ENCODE assay signal across 9 mouse cellular contexts in the genomic region with DNA sequence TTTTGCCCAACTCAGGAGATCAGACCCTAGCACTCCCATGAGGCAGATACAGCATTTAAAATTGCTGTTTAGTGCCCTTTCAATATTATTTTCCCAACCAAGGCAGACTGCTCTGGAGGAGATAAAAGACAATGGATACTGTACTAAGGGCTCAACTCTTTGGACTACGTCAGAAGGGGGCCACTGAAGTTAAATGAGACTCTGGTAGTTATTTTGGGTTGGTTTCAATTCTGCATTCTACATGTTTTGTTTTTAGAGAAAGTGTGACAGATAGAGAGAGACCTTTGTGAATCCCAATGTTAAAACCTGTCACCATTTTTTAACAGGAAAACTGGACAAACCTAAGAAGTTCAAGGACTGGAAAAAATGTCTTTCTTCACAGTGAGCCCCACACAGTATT. TPM values are rescaled to one million over a fixed set of nuclear protein-coding genes. Genes with fewer than 3 reads are reported as not detected.
DNase-seq lines count a peak whose midpoint lies in the region; ATAC-seq and TF ChIP-seq lines count a peak whose summit lies in the region.
"Had no signal": no experiment of that assay in that cellular context is flagged by ENCODE, and none has a peak within 500 bp of the region (broad histone marks: within the 10 kb centered on the region; RNA-seq: fewer than 3 reads in every experiment).

No protein-coding gene starts in this region.

- ATAC-seq in lung, embryonic 14.5 days (ENCODE audit: insufficient read depth): no peak
- ATAC-seq in forebrain, embryonic 11.5 days (replicated peaks; ENCODE audit: low FRiP score): no peak
- no peak for ATAC-seq in limb, embryonic 12.5 days (ENCODE audit: insufficient number of reproducible peaks, insufficient read depth, low FRiP score, low TSS enrichment, low read depth)
- ATAC-seq in neural tube, embryonic 15.5 days (ENCODE audit: low FRiP score): no peak
- ATAC-seq in megakaryocyte progenitor cell, adult 5-6 weeks (replicated peaks; ENCODE audit: poor library complexity): no peak

- peak overlapping the region; percentile 99 for H3K4me2 ChIP-seq in lung, embryonic 14.5 days
- H3K4me2 ChIP-seq in forebrain, embryonic 11.5 days (ENCODE audit: low read depth, low read length, severe bottlenecking): peak overlapping the region; percentile 97
- H3K4me2 ChIP-seq in limb, embryonic 12.5 days: peak overlapping the region; percentile 98
- peak overlapping the region; percentile 61 for H3K4me2 ChIP-seq in neural tube, embryonic 15.5 days

- no peak for TF ChIP-seq CTCF in lung, embryonic 14.5 days (IDR thresholded peaks at IDR 0.05; ENCODE audit: low read depth)

- no peaks in the 10 kb centered on the region for H3K36me3 ChIP-seq in lung, embryonic 14.5 days (ENCODE audit: insufficient read depth)
- H3K36me3 ChIP-seq in forebrain, embryonic 11.5 days (ENCODE audit: control insufficient read depth, insufficient read depth, low read length): no peaks in the 10 kb centered on the region
- no peaks in the 10 kb centered on the region for H3K36me3 ChIP-seq in limb, embryonic 12.5 days
- H3K36me3 ChIP-seq in neural tube, embryonic 15.5 days: no peaks in the 10 kb centered on the region

- no peaks in the 10 kb centered on the region for H3K4me1 ChIP-seq in lung, embryonic 14.5 days (ENCODE audit: insufficient read depth)
- H3K4me1 ChIP-seq in forebrain, embryonic 11.5 days (replicated peaks; ENCODE audit: control insufficient read depth, insufficient read depth, low read length): no peaks in the 10 kb centered on the region; the same call in 1 of the 2 replicates
- H3K4me1 ChIP-seq in limb, embryonic 12.5 days (replicated peaks): peaks cover 8% of the 10 kb centered on the region
- peaks cover 33% of the 10 kb centered on the region for H3K4me1 ChIP-seq in neural tube, embryonic 15.5 days

- WGBS in lung, embryonic 14.5 days: 74% methylated on average over 1 of the region's 1 CpGs
- 70% methylated on average over 1 of the region's 1 CpGs for WGBS in forebrain, embryonic 11.5 days
- WGBS in limb, embryonic 12.5 days: 80% methylated on average over 1 of the region's 1 CpGs
- WGBS in neural tube, embryonic 15.5 days: 62% methylated on average over 1 of the region's 1 CpGs

- no peak overlapping the region for H3K9ac ChIP-seq in lung, embryonic 14.5 days
- H3K9ac ChIP-seq in forebrain, embryonic 11.5 days (ENCODE audit: low read length): no peak overlapping the region; the same call in 1 of the 2 replicates
- 0 out of 2 replicates have a peak overlapping the region, but pooled peaks have one; percentile 38 for H3K9ac ChIP-seq in limb, embryonic 12.5 days (replicated peaks)
- peak overlapping the region; percentile 74 for H3K9ac ChIP-seq in neural tube, embryonic 15.5 days (replicated peaks)

- no peak for DNase-seq in lung, embryonic 14.5 days
- no peak for DNase-seq in lung, postnatal 14 days
- DNase-seq in forebrain, embryonic 11.5 days (ENCODE audit: low spot score): no peak
- no peak for DNase-seq in adrenal gland, adult 2 months
- DNase-seq in testis, postnatal 10 days (ENCODE audit: low spot score): no peak
- DNase-seq: left cerebral cortex, postnatal 4 days had no signal

- peak overlapping the region; percentile 93; the same call in 1 of the 2 replicates for H3K4me3 ChIP-seq in lung, embryonic 14.5 days (ENCODE audit: low read depth, low read length)
- no peak overlapping the region for H3K4me3 ChIP-seq in forebrain, embryonic 11.5 days (ENCODE audit: low read depth, low read length)
- peak overlapping the region; percentile 94; the same call in 1 of the 2 replicates for H3K4me3 ChIP-seq in limb, embryonic 12.5 days (replicated peaks)
- peak overlapping the region; percentile 65 for H3K4me3 ChIP-seq in neural tube, embryonic 15.5 days (replicated peaks)

- no peaks in the 10 kb centered on the region for H3K27me3 ChIP-seq in lung, embryonic 14.5 days (ENCODE audit: insufficient read depth, low read length)
- no peaks in the 10 kb centered on the region for H3K27me3 ChIP-seq in forebrain, embryonic 11.5 days (ENCODE audit: control insufficient read depth, insufficient read depth, low read length)
- H3K27me3 ChIP-seq in limb, embryonic 12.5 days: no peaks in the 10 kb centered on the region
- no peaks in the 10 kb centered on the region for H3K27me3 ChIP-seq in neural tube, embryonic 15.5 days (replicated peaks)

- no peak overlapping the region for H3K27ac ChIP-seq in lung, embryonic 14.5 days (ENCODE audit: low read depth)
- H3K27ac ChIP-seq in forebrain, embryonic 11.5 days (ENCODE audit: low read depth, low read length): no peak overlapping the region
- H3K27ac ChIP-seq in limb, embryonic 12.5 days: no peak overlapping the region
- H3K27ac ChIP-seq in neural tube, embryonic 15.5 days (replicated peaks): peak overlapping the region; percentile 85

- H3K9me3 ChIP-seq in lung, embryonic 14.5 days (ENCODE audit: low read depth, low read length): no peaks in the 10 kb centered on the region
- no peaks in the 10 kb centered on the region for H3K9me3 ChIP-seq in forebrain, embryonic 11.5 days (ENCODE audit: control insufficient read depth, low read length)
- no peaks in the 10 kb centered on the region for H3K9me3 ChIP-seq in limb, embryonic 12.5 days
- no peaks in the 10 kb centered on the region for H3K9me3 ChIP-seq in neural tube, embryonic 15.5 days (replicated peaks)

RNA-seq across cellular contexts. Expression of a gene that starts 0.9 kb away (rescaled TPM):
- polyA plus RNA-seq in lung, embryonic 14.5 days (2014; fragmentation: Nextera tagmentation; extraction: Ambion mirVana): 9.8 and 10.6 TPM in 2 replicates
- 8.8 and 8.9 TPM in 2 replicates for polyA plus RNA-seq in forebrain, embryonic 11.5 days (2014; fragmentation: Nextera tagmentation; extraction: Ambion mirVana)
- 8.5 and 8.6 TPM in 2 replicates for polyA plus RNA-seq in limb, embryonic 12.5 days (2016; fragmentation: Nextera tagmentation; extraction: Ambion mirVana)
- 17.8 and 22.5 TPM in 2 replicates for polyA plus RNA-seq in neural tube, embryonic 15.5 days (2015; fragmentation: Nextera tagmentation; extraction: Ambion mirVana)
- 1 to 10 TPM; 5.3 to 6.6 TPM for total RNA-seq in adrenal gland, adult 2 months (2021)
- polyA plus RNA-seq in adrenal gland, adult 2 months (2012; rRNA removed): 0.90 and 2.4 TPM in 2 replicates
- total RNA-seq in megakaryocyte progenitor cell, adult 5-6 weeks (2015): 13.0 and 16.1 TPM in 2 replicates
- total RNA-seq in megakaryocyte progenitor cell, adult 5-6 weeks (2017): 17.9 and 23.8 TPM in 2 replicates

RNA-seq across cellular contexts. Expression of a gene that starts 3.4 kb away (rescaled TPM):
- polyA plus RNA-seq in lung, embryonic 14.5 days (2014; fragmentation: Nextera tagmentation; extraction: Ambion mirVana): 60.7 and 64.7 TPM in 2 replicates
- 102 and 114 TPM in 2 replicates for polyA plus RNA-seq in forebrain, embryonic 11.5 days (2014; fragmentation: Nextera tagmentation; extraction: Ambion mirVana)
- polyA plus RNA-seq in limb, embryonic 12.5 days (2016; fragmentation: Nextera tagmentation; extraction: Ambion mirVana): 77.5 and 78.5 TPM in 2 replicates
- polyA plus RNA-seq in neural tube, embryonic 15.5 days (2015; fragmentation: Nextera tagmentation; extraction: Ambion mirVana): 48.9 and 53.3 TPM in 2 replicates
- total RNA-seq in adrenal gland, adult 2 months (2021): 10 to 100 TPM; 16.1 to 18.0 TPM
- 5.0 and 6.7 TPM in 2 replicates for polyA plus RNA-seq in adrenal gland, adult 2 months (2012; rRNA removed)
- total RNA-seq in megakaryocyte progenitor cell, adult 5-6 weeks (2015): 54.2 and 65.5 TPM in 2 replicates
- 70.2 and 70.8 TPM in 2 replicates for total RNA-seq in megakaryocyte progenitor cell, adult 5-6 weeks (2017)

Comparison
In these comparisons a context has a peak if more than half of its experiments do, and no peak if none do; other contexts are left out.
1. H3K9ac ChIP-seq: peak in limb, embryonic 12.5 days (single experiment) and neural tube, embryonic 15.5 days (single experiment); none in lung, embryonic 14.5 days (single experiment) and forebrain, embryonic 11.5 days (single experiment).
2. Peak in every context shown above with its lines, with median percentiles within 50 percentile points of each other: H3K4me2 ChIP-seq.